Mouse (Mus musculus) induced T-regulatory cell, adult 2 months (primary cell): ENCODE data around the gene Itga7.

Experiments
- DNase-seq: peaks from one replicate; pipeline ENCODE4 v3.0.0-alpha.2; 2012; ENCODE audit warnings: low read depth

Gene Itga7

GRCm38 (mm10) chr10:128990129-128990850, 56.7 kb downstream of the Itga7 start:
- peak; percentile 11 for DNase-seq

GRCm38 (mm10) chr10:128990994-128991393, 57.4 kb downstream of the Itga7 start:
- DNase-seq = peak; percentile 40

GRCm38 (mm10) chr10:128995796-128996195, 62.2 kb downstream of the Itga7 start:
- DNase-seq = no peak

GRCm38 (mm10) chr10:128996523-128997040, 63.0 kb downstream of the Itga7 start:
- DNase-seq = no peak

- no peak for DNase-seq
Observed at GRCm38 (mm10) chr10:129004032-129004920, 70.7 kb downstream of the Itga7 start.
